Mouse (Mus musculus) megakaryocyte, embryonic 14.5 days (primary cell): Measurements from ENCODE around the gene Negr1.

Experiments used
- FLI1 ChIP-seq: IDR thresholded peaks from 2 replicates; pipeline ENCODE4 v1.6.1; 2012; ENCODE audit warnings: low read length, inconsistent platforms, mixed read lengths
- GATA1 ChIP-seq: IDR thresholded peaks from 3 replicates; pipeline ENCODE4 v1.6.1; 2012; ENCODE audit warnings: mixed read lengths, low read length, inconsistent platforms, borderline replicate concordance

- TF ChIP-seq GATA1 (no peak), FLI1 (no peak)
These were observed 308.8 kb downstream of the Negr1 start for GRCm38 (mm10) chr3:156870239-156870921.
